In genomic region chr14:49028991-49029390, GRCm38 (mm10) we compare ENCODE assay signal across 21 mouse cellular contexts.
"Had no signal": no experiment of that assay in that cellular context is flagged by ENCODE, and none has a peak within 500 bp of the region (broad histone marks: within the 10 kb centered on the region; RNA-seq: fewer than 3 reads in every experiment).

No protein-coding gene starts in this region.

- H3K9me3 ChIP-seq: liver, embryonic 15.5 days; lung, embryonic 15.5 days; megakaryocyte, embryonic 14.5 days; midbrain, embryonic 12.5 days; midbrain, embryonic 15.5 days; neural tube, embryonic 13.5 days; neural tube, embryonic 15.5 days had no signal

- H3K9ac ChIP-seq: liver, embryonic 15.5 days; liver, postnatal 0 days; lung, embryonic 15.5 days; midbrain, embryonic 12.5 days; midbrain, embryonic 15.5 days; neural tube, embryonic 13.5 days; neural tube, embryonic 15.5 days had no signal

- DNase-seq: liver, postnatal 0 days; lung, adult 2 months; lung, postnatal 14 days; lung, postnatal 36 days; retina, postnatal 1 day; right cerebral cortex, adult 18-20 months; right cerebral cortex, postnatal 25 days; right cerebral cortex, postnatal 4 days; spleen, adult 18-20 months; thymus, adult 18-20 months; thymus, postnatal 14 days; thymus, postnatal 36 days had no signal

- H3K4me2 ChIP-seq: liver, embryonic 15.5 days; lung, embryonic 15.5 days; midbrain, embryonic 12.5 days; midbrain, embryonic 15.5 days; neural tube, embryonic 13.5 days; neural tube, embryonic 15.5 days had no signal

- H3K4me3 ChIP-seq: liver, embryonic 15.5 days; lung, embryonic 15.5 days; megakaryocyte, embryonic 14.5 days; midbrain, embryonic 12.5 days; midbrain, embryonic 15.5 days; myocyte; neural tube, embryonic 13.5 days; neural tube, embryonic 15.5 days had no signal

- H3K4me1 ChIP-seq: liver, embryonic 15.5 days; lung, embryonic 15.5 days; megakaryocyte, embryonic 14.5 days; midbrain, embryonic 12.5 days; midbrain, embryonic 15.5 days; neural tube, embryonic 13.5 days; neural tube, embryonic 15.5 days had no signal

- H3K27me3 ChIP-seq: liver, embryonic 15.5 days; lung, embryonic 15.5 days; megakaryocyte, embryonic 14.5 days; midbrain, embryonic 12.5 days; midbrain, embryonic 15.5 days; neural tube, embryonic 13.5 days; neural tube, embryonic 15.5 days had no signal

- H3K27ac ChIP-seq: liver, embryonic 15.5 days; lung, embryonic 15.5 days; macrophage; midbrain, embryonic 12.5 days; midbrain, embryonic 15.5 days; neural tube, embryonic 13.5 days; neural tube, embryonic 15.5 days had no signal
